Mouse (Mus musculus): Measurements from ENCODE around the gene Pdpr.
"Not testable (repeated sequence)": the region's sequence is repeated elsewhere in the genome, so short reads cannot be mapped to it uniquely, and the experiment has no call there.

Gene Pdpr

DNA sequence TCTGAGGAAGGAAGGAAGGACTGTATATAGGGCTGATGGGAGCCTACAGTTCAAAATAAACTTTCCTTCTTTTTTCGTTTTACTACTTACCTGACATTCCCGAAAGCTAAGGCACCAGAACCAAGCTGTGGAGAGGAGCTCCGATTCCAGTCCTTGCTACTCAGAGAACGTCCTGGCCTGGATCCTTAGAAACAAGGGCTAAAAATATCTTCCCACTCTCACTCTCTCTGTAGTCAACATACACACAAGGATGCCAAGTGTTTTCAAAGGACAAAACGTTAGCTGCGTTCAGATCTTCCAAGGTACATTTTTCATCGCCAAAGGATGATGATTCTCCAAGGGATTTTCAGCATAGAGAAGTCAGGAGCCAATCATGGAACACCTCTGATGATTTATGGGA lies 2.7 kb upstream of the Pdpr start:
- no peak for DNase-seq

DNA sequence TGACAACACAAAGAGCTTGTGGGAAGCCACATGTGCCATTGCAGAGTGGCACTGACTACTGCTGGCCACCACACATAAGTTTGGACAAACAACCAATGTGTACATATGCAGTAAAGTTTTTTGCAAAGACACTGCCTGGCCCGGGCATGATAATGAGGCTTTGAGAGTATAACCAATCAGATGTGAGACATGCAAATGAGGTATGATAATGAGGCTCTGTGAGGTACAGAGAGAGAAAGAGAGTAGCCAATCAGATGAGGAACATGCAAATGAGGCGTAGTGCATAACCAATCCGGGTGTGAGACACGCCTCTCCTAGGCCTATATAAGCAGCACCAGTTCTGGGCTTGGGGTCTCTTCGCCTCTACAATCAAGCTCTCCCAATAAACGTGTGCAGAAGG lies 2.1 kb upstream of the Pdpr start, which contains the start of gene Clec18a:
TSS of gene Clec18a (minus strand) at position 101 of the 400 bp plus-strand sequence.
- DNase-seq = not testable (repeated sequence)

DNA sequence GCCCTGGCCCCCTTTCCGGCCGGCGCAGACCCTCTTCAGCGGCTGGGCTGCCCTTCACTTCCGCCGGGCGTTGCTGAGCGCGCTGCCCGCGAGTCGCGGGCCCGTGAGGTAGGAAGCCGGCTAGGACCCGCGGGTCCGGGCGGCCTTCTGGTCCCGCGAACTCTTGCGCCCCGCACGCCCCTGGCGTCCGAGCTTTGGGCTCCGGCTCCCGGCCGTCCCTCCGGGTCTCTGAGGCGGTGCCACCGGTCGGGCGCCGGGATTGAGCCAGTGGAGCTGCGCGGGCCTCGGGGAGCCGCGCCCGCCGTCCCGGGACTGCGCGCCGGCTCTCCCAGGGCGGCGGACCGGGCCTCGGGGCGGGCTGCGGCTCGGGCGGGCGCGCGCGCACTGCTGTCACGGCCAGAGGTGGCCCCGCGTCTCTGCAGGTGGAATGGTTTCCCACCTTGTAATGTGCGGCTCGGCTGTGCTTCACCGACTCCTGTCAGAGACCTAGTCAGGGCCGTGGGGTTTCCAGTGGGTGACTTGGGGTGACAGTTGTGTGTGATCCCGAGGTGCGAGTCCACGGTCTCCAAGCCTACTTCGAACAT lies 381 bp downstream of the Pdpr start:
- peak; percentile 8 for DNase-seq

DNA sequence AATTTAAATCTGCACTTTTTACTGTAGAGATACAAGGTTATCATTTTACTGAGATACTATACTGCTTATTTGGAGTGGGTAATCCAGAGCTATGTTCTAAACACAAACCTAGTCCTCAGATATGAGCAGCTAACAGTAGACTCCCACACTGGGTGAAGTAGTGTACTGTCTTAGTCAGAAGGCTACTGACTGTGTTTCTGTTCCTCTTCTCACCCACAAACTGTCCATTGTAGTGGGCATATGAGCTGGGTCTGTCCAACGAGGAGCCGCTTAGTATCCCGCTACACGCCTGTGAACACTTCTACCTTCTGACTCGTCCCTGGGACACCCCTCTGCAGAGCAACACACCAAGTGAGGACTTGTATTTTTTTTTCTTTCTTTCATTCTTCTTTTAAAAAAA lies 20.5 kb downstream of the Pdpr start:
- no peak for DNase-seq

DNA sequence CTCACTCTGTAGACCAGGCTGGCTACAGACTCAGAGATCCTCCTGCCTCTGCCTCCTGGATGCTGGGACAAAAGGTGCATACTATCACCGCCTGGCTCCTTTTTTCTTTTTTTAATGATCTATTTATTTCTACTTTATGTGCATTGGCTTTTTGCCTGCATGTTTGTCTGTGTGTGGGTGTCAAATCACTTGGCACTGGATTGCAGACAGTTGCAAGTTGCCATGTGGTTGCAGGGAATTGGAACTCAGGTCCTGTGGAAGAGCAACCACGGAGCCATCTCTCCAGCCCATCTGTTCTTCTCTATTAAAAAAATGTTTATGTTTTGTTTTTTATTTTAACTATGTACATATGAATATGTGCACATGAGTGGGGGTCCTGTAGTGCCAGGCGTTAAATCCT lies 25.1 kb downstream of the Pdpr start:
- DNase-seq = no peak

DNA sequence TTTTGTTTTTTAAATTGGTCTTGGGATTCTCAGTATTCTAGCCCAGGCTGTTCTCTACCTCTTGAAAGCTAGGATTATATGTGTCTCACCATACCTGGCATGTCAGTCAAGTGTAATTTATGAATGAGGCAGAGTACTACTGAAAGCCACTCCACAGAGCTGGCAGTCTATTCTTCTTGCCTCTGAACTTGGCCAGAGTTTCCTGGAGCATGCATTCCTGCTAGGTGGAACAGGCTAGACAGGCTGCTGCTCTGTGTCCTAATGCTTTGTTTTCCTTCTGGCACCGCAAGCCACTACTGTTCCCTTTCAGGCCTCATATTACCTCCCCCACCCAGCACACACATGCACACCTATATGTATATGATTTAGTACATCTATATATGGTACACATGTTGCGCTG lies 36.3 kb downstream of the Pdpr start:
- DNase-seq = no peak

DNA sequence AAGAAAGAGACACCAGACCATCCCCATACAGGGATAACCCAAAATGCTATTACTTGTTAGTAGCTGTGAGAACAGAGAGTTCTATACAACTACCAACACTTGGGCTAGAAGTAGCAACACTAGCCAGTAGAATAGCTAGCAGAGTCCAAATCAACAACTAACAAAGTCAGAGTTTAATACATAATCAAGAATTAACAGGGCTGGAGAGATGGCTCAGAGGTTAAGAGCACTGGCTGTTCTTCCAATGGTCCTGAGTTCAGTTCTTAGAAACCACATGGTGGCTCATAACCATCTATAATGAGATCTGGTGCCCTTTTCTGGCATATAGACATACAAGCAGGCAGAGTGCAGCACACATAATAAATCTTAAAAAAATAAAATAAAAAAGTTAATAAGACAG lies 48.1 kb downstream of the Pdpr start:
- no peak for DNase-seq

DNA sequence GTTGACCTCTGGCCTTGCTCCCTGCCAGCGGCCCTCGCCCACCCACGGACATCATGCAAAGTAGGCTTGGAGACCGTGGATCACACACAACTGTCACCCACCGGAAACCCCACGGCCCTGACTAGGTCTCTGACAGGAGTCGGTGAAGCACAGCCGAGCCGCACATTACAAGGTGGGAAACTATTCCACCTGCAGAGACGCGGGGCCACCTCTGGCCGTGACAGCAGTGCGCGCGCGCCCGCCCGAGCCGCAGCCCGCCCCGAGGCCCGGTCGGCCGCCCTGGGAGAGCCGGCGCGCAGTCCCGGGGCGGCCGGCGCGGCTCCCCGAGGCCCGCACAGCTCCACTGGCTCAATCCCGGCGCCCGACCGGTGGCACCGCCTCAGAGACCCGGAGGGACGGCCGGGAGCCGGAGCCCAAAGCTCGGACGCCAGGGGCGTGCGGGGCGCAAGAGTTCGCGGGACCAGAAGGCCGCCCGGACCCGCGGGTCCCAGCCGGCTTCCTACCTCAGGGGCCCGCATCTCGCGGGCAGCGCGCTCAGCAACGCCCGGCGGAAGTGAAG lies 50.5 kb downstream of the Pdpr start:
- peak; percentile 13 for DNase-seq

DNA sequence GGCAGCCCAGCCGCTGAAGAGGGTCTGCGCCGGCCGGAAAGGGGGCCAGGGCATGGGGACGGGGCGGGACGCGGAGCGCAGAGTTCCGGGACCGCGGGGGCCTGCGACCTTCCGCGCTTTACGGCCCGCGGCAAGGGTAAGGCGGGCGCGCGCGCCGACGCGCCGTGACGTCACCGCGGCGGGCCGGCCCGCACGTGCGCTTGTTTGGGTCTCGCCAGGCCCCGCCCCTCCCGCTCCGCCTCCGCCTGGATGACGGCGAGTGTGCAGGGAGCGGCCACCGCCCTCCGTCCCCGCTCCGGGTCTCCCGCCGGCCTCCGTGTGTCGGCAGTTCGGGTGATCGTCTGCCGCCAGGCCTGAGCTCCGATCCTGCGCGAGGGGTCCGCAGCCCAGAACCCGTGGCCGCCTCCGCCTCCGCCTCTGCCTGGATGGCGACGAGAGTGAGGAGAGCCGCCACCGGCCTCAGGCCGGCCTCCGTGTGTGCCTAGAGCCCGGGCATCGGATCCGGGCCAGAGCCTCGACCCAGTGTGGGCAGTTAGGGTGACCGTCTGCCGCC lies 51.1 kb downstream of the Pdpr start:
- DNase-seq = peak; percentile 92

DNA sequence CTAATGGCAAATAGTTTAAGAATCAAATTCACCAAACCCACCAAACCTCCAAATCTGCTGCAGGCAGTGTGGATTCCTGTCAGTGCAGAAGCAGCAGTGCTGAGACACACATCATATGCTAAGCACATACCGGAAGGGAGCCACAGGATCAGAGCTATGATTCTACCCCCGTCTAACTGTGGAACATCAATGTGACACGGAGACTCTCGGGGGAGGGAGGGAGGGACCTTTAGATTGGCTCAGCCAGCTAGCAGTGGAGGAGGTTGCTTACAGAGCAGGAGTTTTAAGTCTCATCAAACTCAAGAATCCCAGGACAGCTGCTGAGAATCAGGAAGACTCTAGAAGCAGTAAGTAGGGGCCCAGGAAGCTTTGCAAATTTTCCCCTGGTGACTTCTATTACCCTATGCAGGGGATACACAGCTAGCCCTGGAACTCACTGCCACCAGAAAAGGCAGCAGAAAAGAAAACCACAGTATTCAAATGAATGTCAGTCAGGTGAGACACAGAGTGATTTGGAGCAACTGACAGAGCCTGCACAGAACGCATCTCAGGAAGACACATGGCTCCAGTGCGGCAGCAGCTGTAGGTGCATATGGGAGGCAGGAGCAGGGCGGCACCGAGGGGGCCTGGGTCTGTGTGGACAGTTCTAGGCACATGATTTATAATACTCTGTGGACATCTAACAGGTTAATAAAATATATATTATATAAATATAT lies 61.4 kb downstream of the Pdpr start:
- DNase-seq = no peak

DNA sequence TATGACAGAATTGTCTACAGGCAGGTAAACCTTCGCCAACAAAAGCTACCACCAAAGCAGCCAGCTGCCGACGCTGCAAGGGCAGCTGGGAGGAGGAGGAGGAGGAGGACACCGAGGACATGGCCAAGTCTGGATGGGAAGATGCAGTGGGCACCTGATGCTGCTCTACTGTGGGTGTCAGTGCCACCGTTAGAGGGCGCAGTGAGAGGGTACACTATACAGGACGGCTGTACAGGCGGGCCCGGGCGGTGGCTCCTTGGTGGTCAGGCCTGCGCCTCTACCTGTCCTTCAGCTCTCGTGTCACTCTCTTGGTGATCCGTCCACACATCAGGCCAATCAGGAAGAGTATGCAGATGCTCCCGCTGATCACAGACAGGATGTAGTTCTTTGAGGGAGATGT lies 63.2 kb downstream of the Pdpr start:
- DNase-seq = peak; percentile 66

DNA sequence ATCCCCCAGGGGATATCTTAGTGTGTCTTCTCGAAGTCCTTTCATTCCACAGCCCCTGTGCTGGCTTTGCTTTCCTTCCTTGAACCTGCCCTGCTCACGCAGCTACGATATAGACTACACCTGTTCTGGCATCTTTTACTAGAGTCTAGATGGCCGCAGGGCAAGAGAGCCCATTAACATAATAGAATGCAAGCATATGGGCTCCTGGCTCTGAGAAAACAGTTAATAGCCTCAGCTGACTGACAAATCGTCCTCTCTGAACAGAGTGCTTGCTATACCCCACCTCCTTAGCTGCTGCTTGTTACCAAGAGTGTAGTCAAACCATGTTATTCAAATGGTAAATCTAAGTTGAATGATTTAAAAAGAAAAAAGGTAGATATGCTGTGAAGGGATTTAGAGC lies 77.2 kb downstream of the Pdpr start:
- no peak for DNase-seq

DNA sequence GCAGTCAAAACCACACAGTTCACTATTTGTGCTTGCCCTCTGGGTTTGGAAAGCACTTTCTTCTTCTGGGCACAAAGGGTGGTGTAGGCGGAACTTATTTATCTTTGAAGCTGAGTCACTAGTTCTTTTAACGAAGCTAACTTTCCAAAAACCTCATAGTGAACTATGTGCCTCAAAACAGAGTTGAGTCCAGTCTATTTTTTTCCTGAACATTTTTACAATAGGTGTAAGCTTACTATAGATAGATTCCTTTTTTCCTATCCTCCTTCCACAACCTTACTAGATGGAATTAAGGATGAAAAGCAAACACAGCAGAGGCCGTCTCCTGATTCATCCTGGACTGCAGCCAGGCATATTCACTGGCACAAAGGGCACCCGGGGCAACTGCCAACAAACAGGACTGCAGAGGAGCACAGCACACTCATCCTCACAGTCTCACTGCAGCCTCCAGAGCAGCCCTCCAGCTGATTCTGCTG lies 91.1 kb downstream of the Pdpr start:
- peak; percentile 24 for DNase-seq

Measured in right cerebral cortex, postnatal 14 days (tissue).